ENCODE assay signal across 25 mouse cellular contexts in genomic region chr4:135984556-135984955, GRCm38 (mm10). TPM values are rescaled to one million over a fixed set of nuclear protein-coding genes. Genes with fewer than 3 reads are reported as not detected.
DNase-seq lines count a peak whose midpoint lies in the region; ATAC-seq and TF ChIP-seq lines count a peak whose summit lies in the region.
"Had no signal": no experiment of that assay in that cellular context is flagged by ENCODE, and none has a peak within 500 bp of the region (broad histone marks: within the 10 kb centered on the region; RNA-seq: fewer than 3 reads in every experiment).

No protein-coding gene starts in this region.

- TF ChIP-seq CTCF in lung, embryonic 14.5 days (IDR thresholded peaks at IDR 0.05; ENCODE audit: low read depth) = no peak
- TF ChIP-seq CTCF in MEL (IDR thresholded peaks at IDR 0.05 in 2 of 3, conservative IDR thresholded peaks at IDR 0.05 in 1 of 3; ENCODE audit: control insufficient read depth in 1 of 3, insufficient read depth in 1 of 3, low read depth in 2 of 3, low read length in 3 of 3, poor library complexity in 1 of 3, severe bottlenecking in 1 of 3) = no peak
- no peak for TF ChIP-seq CTCF in liver, embryonic 14.5 days (IDR thresholded peaks at IDR 0.05; ENCODE audit: low read depth)
- no peak for TF ChIP-seq CTCF in kidney, adult 2 months (conservative IDR thresholded peaks at IDR 0.05; ENCODE audit: insufficient read depth, insufficient read length, low read depth, low read length)

- TF ChIP-seq RAD21 in MEL (IDR thresholded peaks at IDR 0.05; ENCODE audit: low read depth, low read length) = no peak

- H3K9me3 ChIP-seq in embryonic facial prominence, embryonic 13.5 days = no peaks in the 10 kb centered on the region
- H3K9me3 ChIP-seq in embryonic facial prominence, embryonic 10.5 days = no peaks in the 10 kb centered on the region
- H3K9me3 ChIP-seq in lung, embryonic 14.5 days (ENCODE audit: low read depth, low read length) = no peaks in the 10 kb centered on the region
- no peaks in the 10 kb centered on the region for H3K9me3 ChIP-seq in MEL (replicated peaks; ENCODE audit: insufficient read depth, low read length)
- H3K9me3 ChIP-seq in liver, embryonic 14.5 days (ENCODE audit: control insufficient read depth, low read length) = no peaks in the 10 kb centered on the region
- H3K9me3 ChIP-seq: forebrain, embryonic 12.5 days; hindbrain, embryonic 10.5 days; kidney, embryonic 15.5 days; limb, embryonic 15.5 days; midbrain, embryonic 15.5 days had no signal

- H3K4me2 ChIP-seq in embryonic facial prominence, embryonic 13.5 days = no peak overlapping the region
- 0 out of 2 replicates have a peak overlapping the region, but pooled peaks have one; percentile 4 for H3K4me2 ChIP-seq in lung, embryonic 14.5 days
- H3K4me2 ChIP-seq in liver, embryonic 14.5 days (ENCODE audit: low read depth) = peak overlapping the region; percentile 91
- H3K4me2 ChIP-seq: forebrain, embryonic 12.5 days; kidney, embryonic 15.5 days; limb, embryonic 15.5 days; midbrain, embryonic 15.5 days had no signal

- no peak overlapping the region for H3K27ac ChIP-seq in embryonic facial prominence, embryonic 13.5 days
- no peak overlapping the region for H3K27ac ChIP-seq in embryonic facial prominence, embryonic 10.5 days (replicated peaks)
- no peak overlapping the region for H3K27ac ChIP-seq in lung, embryonic 14.5 days (ENCODE audit: low read depth)
- H3K27ac ChIP-seq in MEL (ENCODE audit: control insufficient read depth, low read depth, low read length) = peak overlapping the region; percentile 58
- H3K27ac ChIP-seq in liver, embryonic 14.5 days = peak overlapping the region; percentile 90
- no peak overlapping the region for H3K27ac ChIP-seq in kidney, adult 2 months (ENCODE audit: insufficient read depth, low read depth, low read length)
- H3K27ac ChIP-seq: forebrain, embryonic 12.5 days; hindbrain, embryonic 10.5 days; hindbrain, postnatal 0 days; kidney, embryonic 15.5 days; limb, embryonic 15.5 days; midbrain, embryonic 15.5 days had no signal

- no peak for ATAC-seq in embryonic facial prominence, embryonic 13.5 days (ENCODE audit: insufficient number of reproducible peaks, insufficient read depth, low FRiP score, low TSS enrichment, low read depth)
- ATAC-seq in lung, embryonic 14.5 days (ENCODE audit: insufficient read depth) = no peak
- no peak for ATAC-seq in liver, embryonic 14.5 days (ENCODE audit: insufficient read depth)
- ATAC-seq: hindbrain, postnatal 0 days; intestine, embryonic 16.5 days; midbrain, embryonic 15.5 days had no signal

- H3K4me1 ChIP-seq in embryonic facial prominence, embryonic 13.5 days = peaks cover 20% of the 10 kb centered on the region
- peaks cover 21% of the 10 kb centered on the region for H3K4me1 ChIP-seq in embryonic facial prominence, embryonic 10.5 days
- H3K4me1 ChIP-seq in lung, embryonic 14.5 days (ENCODE audit: insufficient read depth) = 0 out of 2 replicates have a peak, but pooled peaks cover 3% of the 10 kb centered on the region
- peaks cover 19 to 41% of the 10 kb centered on the region in 2 experiments for H3K4me1 ChIP-seq in MEL (ENCODE audit: control insufficient read depth in 1 of 2, insufficient read depth in 2 of 2, low read length in 2 of 2)
- H3K4me1 ChIP-seq in liver, embryonic 14.5 days (replicated peaks; ENCODE audit: control insufficient read depth in 2 of 2, insufficient read depth in 2 of 2, low read length in 1 of 2) = peaks cover 22 to 26% of the 10 kb centered on the region in 2 experiments
- 0 out of 2 replicates have a peak, but pooled peaks cover 2% of the 10 kb centered on the region for H3K4me1 ChIP-seq in kidney, adult 2 months (ENCODE audit: control insufficient read depth, insufficient read depth, low read length)

- H3K36me3 ChIP-seq in embryonic facial prominence, embryonic 13.5 days = peaks cover 47% of the 10 kb centered on the region
- H3K36me3 ChIP-seq in embryonic facial prominence, embryonic 10.5 days (replicated peaks) = peaks cover 54% of the 10 kb centered on the region
- H3K36me3 ChIP-seq in lung, embryonic 14.5 days (ENCODE audit: insufficient read depth) = peaks cover 41% of the 10 kb centered on the region
- peaks cover 15 to 52% of the 10 kb centered on the region in 2 experiments for H3K36me3 ChIP-seq in MEL (ENCODE audit: control insufficient read depth in 1 of 2, insufficient read depth in 2 of 2, low read length in 2 of 2)
- H3K36me3 ChIP-seq in liver, embryonic 14.5 days (replicated peaks; ENCODE audit: control insufficient read depth, insufficient read depth, low read depth) = peaks cover 40% of the 10 kb centered on the region
- no peaks in the 10 kb centered on the region for H3K36me3 ChIP-seq in kidney, adult 2 months (ENCODE audit: control insufficient read depth, insufficient read depth, low read length)

- no peak for TF ChIP-seq POLR2A in MEL (IDR thresholded peaks at IDR 0.05; ENCODE audit: control insufficient read depth in 1 of 2, insufficient read depth in 1 of 2, low read depth in 1 of 2, low read length in 2 of 2, poor library complexity in 1 of 2)
- TF ChIP-seq POLR2A in kidney, adult 2 months (IDR thresholded peaks at IDR 0.05; ENCODE audit: low read depth, low read length) = no peak

- peaks cover 25% of the 10 kb centered on the region for H3K79me2 ChIP-seq in MEL (ENCODE audit: control insufficient read depth, insufficient read depth, low read length, poor library complexity)

- TF ChIP-seq EP300 in MEL (IDR thresholded peaks at IDR 0.05; ENCODE audit: low read depth in 1 of 2, low read length in 2 of 2) = no peak
- no peak for TF ChIP-seq EP300 in liver, embryonic 14.5 days (IDR thresholded peaks at IDR 0.05; ENCODE audit: low read depth)

- no peak overlapping the region for H3K4me3 ChIP-seq in embryonic facial prominence, embryonic 13.5 days
- H3K4me3 ChIP-seq in embryonic facial prominence, embryonic 10.5 days = no peak overlapping the region
- H3K4me3 ChIP-seq in lung, embryonic 14.5 days (ENCODE audit: low read depth, low read length) = no peak overlapping the region
- no peak overlapping the region for H3K4me3 ChIP-seq in MEL (ENCODE audit: control insufficient read depth in 1 of 2, insufficient read depth in 1 of 2, low read depth in 2 of 2, low read length in 2 of 2)
- peak overlapping the region; percentile 47 to 99 for H3K4me3 ChIP-seq in liver, embryonic 14.5 days (ENCODE audit: insufficient read depth in 1 of 2, low read depth in 2 of 2, low read length in 2 of 2)
- H3K4me3 ChIP-seq in kidney, adult 2 months (ENCODE audit: insufficient read depth, low read depth, low read length) = no peak overlapping the region
- H3K4me3 ChIP-seq: forebrain, embryonic 12.5 days; hindbrain, embryonic 10.5 days; limb, embryonic 15.5 days; midbrain, embryonic 15.5 days had no signal

- H3K9ac ChIP-seq in embryonic facial prominence, embryonic 13.5 days = peak overlapping the region; percentile 32; the same call in 1 of the 2 replicates
- no peak overlapping the region for H3K9ac ChIP-seq in lung, embryonic 14.5 days
- no peak overlapping the region for H3K9ac ChIP-seq in MEL (ENCODE audit: control insufficient read depth, low read depth, low read length, poor library complexity, severe bottlenecking)
- peak overlapping the region; percentile 70 for H3K9ac ChIP-seq in liver, embryonic 14.5 days (replicated peaks)
- H3K9ac ChIP-seq: forebrain, embryonic 12.5 days; kidney, embryonic 15.5 days; limb, embryonic 15.5 days; midbrain, embryonic 15.5 days had no signal

- 83% methylated on average over 5 of the region's 5 CpGs for WGBS in embryonic facial prominence, embryonic 13.5 days
- 90% methylated on average over 5 of the region's 5 CpGs for WGBS in embryonic facial prominence, embryonic 10.5 days
- WGBS in lung, embryonic 14.5 days = 82% methylated on average over 5 of the region's 5 CpGs
- 79% methylated on average over 5 of the region's 5 CpGs for WGBS in liver, embryonic 14.5 days (ENCODE audit: insufficient replicate concordance)
- 90% methylated on average over 5 of the region's 5 CpGs for WGBS in kidney, adult 2 months

- no peaks in the 10 kb centered on the region for H3K27me3 ChIP-seq in embryonic facial prominence, embryonic 13.5 days
- no peaks in the 10 kb centered on the region for H3K27me3 ChIP-seq in embryonic facial prominence, embryonic 10.5 days (replicated peaks; ENCODE audit: low read depth, poor library complexity, severe bottlenecking)
- H3K27me3 ChIP-seq in lung, embryonic 14.5 days (ENCODE audit: insufficient read depth, low read length) = no peaks in the 10 kb centered on the region
- H3K27me3 ChIP-seq in MEL (ENCODE audit: control insufficient read depth in 1 of 2, insufficient read depth in 2 of 2, low read length in 2 of 2) = no peaks in the 10 kb centered on the region
- no peaks in the 10 kb centered on the region for H3K27me3 ChIP-seq in liver, embryonic 14.5 days (ENCODE audit: control insufficient read depth, insufficient read depth, low read length)
- H3K27me3 ChIP-seq in kidney, adult 2 months (replicated peaks; ENCODE audit: control insufficient read depth, insufficient read depth, low read length) = no peaks in the 10 kb centered on the region
- H3K27me3 ChIP-seq: forebrain, embryonic 12.5 days; kidney, embryonic 15.5 days; limb, embryonic 15.5 days; midbrain, embryonic 15.5 days had no signal

- no peak for DNase-seq in embryonic facial prominence, embryonic 10.5 days (ENCODE audit: low spot score)
- DNase-seq in lung, embryonic 14.5 days = no peak
- no peak for DNase-seq in lung, adult 18-20 months
- peak; percentile 27 for DNase-seq in MEL (ENCODE audit: low read depth, low spot score)
- no peak for DNase-seq in liver, embryonic 14.5 days (ENCODE audit: low read depth in 3 of 3, low spot score in 3 of 3)
- DNase-seq in kidney, adult 2 months = no peak
- no peak for DNase-seq in layer of hippocampus, adult 8-10 months (ENCODE audit: low spot score in 2 of 2)
- DNase-seq: adrenal gland, postnatal 36 days; cerebellum, adult 11 months; cerebellum, adult 9-11 months; gastrocnemius, postnatal 25 days; heart, postnatal 10 days; kidney, postnatal 4 days; layer of hippocampus, adult 9-11 months; lung, postnatal 10 days; right cerebral cortex, adult 18-20 months; right cerebral cortex, postnatal 4 days had no signal

RNA-seq across cellular contexts. Expression of gene Pithd1, which starts 2.5 kb away (rescaled TPM):
- polyA plus RNA-seq in embryonic facial prominence, embryonic 13.5 days (2015; fragmentation: Nextera tagmentation; extraction: Ambion mirVana) = 59.5 and 59.9 TPM in 2 replicates
- 66.2 and 72.8 TPM in 2 replicates for polyA plus RNA-seq in embryonic facial prominence, embryonic 10.5 days (2016; fragmentation: Nextera tagmentation; extraction: Ambion mirVana)
- 54.6 and 61.5 TPM in 2 replicates for polyA plus RNA-seq in lung, embryonic 14.5 days (2014; fragmentation: Nextera tagmentation; extraction: Ambion mirVana)
- total RNA-seq in MEL (2012; rRNA removed) = 75.5 and 77.7 TPM in 2 replicates
- 10 to 100 TPM in 1 of 2 experiments, not detected in 1; 62.8 TPM for polyA plus RNA-seq in MEL (2012; ENCODE audit: insufficient read depth in 1 of 2, insufficient read length in 2 of 2, low read depth in 1 of 2, low replicate concordance in 2 of 2, missing spikeins in 1 of 2)
- polyA plus RNA-seq in liver, embryonic 14.5 days (2012; rRNA removed) = 40.2 and 49.0 TPM in 2 replicates
- polyA plus RNA-seq in liver, embryonic 14.5 days (2014; fragmentation: Nextera tagmentation; extraction: Ambion mirVana) = 71.2 and 79.5 TPM in 2 replicates
- polyA plus RNA-seq in kidney, adult 2 months (2012; rRNA removed) = 31.8 and 33.5 TPM in 2 replicates
- total RNA-seq in layer of hippocampus, adult 8-10 months (2022) = 10 to 100 TPM; 79.8 to 89.2 (median 83.7) TPM

RNA-seq across cellular contexts. Expression of gene Lypla2, which starts 12.1 kb away (rescaled TPM):
- 105 and 117 TPM in 2 replicates for polyA plus RNA-seq in embryonic facial prominence, embryonic 13.5 days (2015; fragmentation: Nextera tagmentation; extraction: Ambion mirVana)
- 207 and 217 TPM in 2 replicates for polyA plus RNA-seq in embryonic facial prominence, embryonic 10.5 days (2016; fragmentation: Nextera tagmentation; extraction: Ambion mirVana)
- 117 and 132 TPM in 2 replicates for polyA plus RNA-seq in lung, embryonic 14.5 days (2014; fragmentation: Nextera tagmentation; extraction: Ambion mirVana)
- 53.8 and 65.1 TPM in 2 replicates for total RNA-seq in MEL (2012; rRNA removed)
- 10 to 100 TPM in 1 of 2 experiments, not detected in 1; 95.6 TPM for polyA plus RNA-seq in MEL (2012; ENCODE audit: insufficient read depth in 1 of 2, insufficient read length in 2 of 2, low read depth in 1 of 2, low replicate concordance in 2 of 2, missing spikeins in 1 of 2)
- 26.5 and 29.2 TPM in 2 replicates for polyA plus RNA-seq in liver, embryonic 14.5 days (2012; rRNA removed)
- polyA plus RNA-seq in liver, embryonic 14.5 days (2014; fragmentation: Nextera tagmentation; extraction: Ambion mirVana) = 30.6 and 36.8 TPM in 2 replicates
- polyA plus RNA-seq in kidney, adult 2 months (2012; rRNA removed) = 90.8 and 100 TPM in 2 replicates
- total RNA-seq in layer of hippocampus, adult 8-10 months (2022) = 100 to 1,000 TPM in 2 of 4 experiments, 10 to 100 TPM in 2; 94.3 to 103 (median 98.5) TPM

RNA-seq across cellular contexts. Expression of gene Gale, which starts 21.0 kb away (rescaled TPM):
- polyA plus RNA-seq in embryonic facial prominence, embryonic 13.5 days (2015; fragmentation: Nextera tagmentation; extraction: Ambion mirVana) = 34.6 and 38.5 TPM in 2 replicates
- polyA plus RNA-seq in embryonic facial prominence, embryonic 10.5 days (2016; fragmentation: Nextera tagmentation; extraction: Ambion mirVana) = 39.7 and 40.2 TPM in 2 replicates
- polyA plus RNA-seq in lung, embryonic 14.5 days (2014; fragmentation: Nextera tagmentation; extraction: Ambion mirVana) = 27.0 and 30.3 TPM in 2 replicates
- total RNA-seq in MEL (2012; rRNA removed) = 23.3 and 24.5 TPM in 2 replicates
- polyA plus RNA-seq in MEL (2012; ENCODE audit: insufficient read depth in 1 of 2, insufficient read length in 2 of 2, low read depth in 1 of 2, low replicate concordance in 2 of 2, missing spikeins in 1 of 2) = 10 to 100 TPM in 1 of 2 experiments, not detected in 1; 31.2 TPM
- polyA plus RNA-seq in liver, embryonic 14.5 days (2012; rRNA removed) = 20.5 and 22.8 TPM in 2 replicates
- 32.6 and 38.0 TPM in 2 replicates for polyA plus RNA-seq in liver, embryonic 14.5 days (2014; fragmentation: Nextera tagmentation; extraction: Ambion mirVana)
- polyA plus RNA-seq in kidney, adult 2 months (2012; rRNA removed) = 12.9 and 13.4 TPM in 2 replicates
- 10 to 100 TPM; 22.3 to 28.1 (median 26.3) TPM for total RNA-seq in layer of hippocampus, adult 8-10 months (2022)

RNA-seq across cellular contexts. Expression of gene Eloa, which starts 37.0 kb away (rescaled TPM):
- polyA plus RNA-seq in embryonic facial prominence, embryonic 13.5 days (2015; fragmentation: Nextera tagmentation; extraction: Ambion mirVana) = 42.5 and 43.0 TPM in 2 replicates
- 35.0 and 37.5 TPM in 2 replicates for polyA plus RNA-seq in embryonic facial prominence, embryonic 10.5 days (2016; fragmentation: Nextera tagmentation; extraction: Ambion mirVana)
- polyA plus RNA-seq in lung, embryonic 14.5 days (2014; fragmentation: Nextera tagmentation; extraction: Ambion mirVana) = 41.8 and 42.5 TPM in 2 replicates
- total RNA-seq in MEL (2012; rRNA removed) = 30.9 and 34.1 TPM in 2 replicates
- 10 to 100 TPM; 30.8 to 41.4 TPM for polyA plus RNA-seq in MEL (2012; ENCODE audit: insufficient read depth in 1 of 2, insufficient read length in 2 of 2, low read depth in 1 of 2, low replicate concordance in 2 of 2, missing spikeins in 1 of 2)
- polyA plus RNA-seq in liver, embryonic 14.5 days (2012; rRNA removed) = 9.7 and 16.2 TPM in 2 replicates
- polyA plus RNA-seq in liver, embryonic 14.5 days (2014; fragmentation: Nextera tagmentation; extraction: Ambion mirVana) = 29.0 and 30.0 TPM in 2 replicates
- 11.0 and 12.9 TPM in 2 replicates for polyA plus RNA-seq in kidney, adult 2 months (2012; rRNA removed)
- total RNA-seq in layer of hippocampus, adult 8-10 months (2022) = 10 to 100 TPM; 26.3 to 30.5 (median 28.8) TPM

RNA-seq across cellular contexts. Expression of gene Hmgcl, which starts 38.3 kb away (rescaled TPM):
- polyA plus RNA-seq in embryonic facial prominence, embryonic 13.5 days (2015; fragmentation: Nextera tagmentation; extraction: Ambion mirVana) = 80.3 and 82.0 TPM in 2 replicates
- 64.3 and 68.6 TPM in 2 replicates for polyA plus RNA-seq in embryonic facial prominence, embryonic 10.5 days (2016; fragmentation: Nextera tagmentation; extraction: Ambion mirVana)
- polyA plus RNA-seq in lung, embryonic 14.5 days (2014; fragmentation: Nextera tagmentation; extraction: Ambion mirVana) = 71.7 and 78.1 TPM in 2 replicates
- 48.5 and 48.7 TPM in 2 replicates for total RNA-seq in MEL (2012; rRNA removed)
- polyA plus RNA-seq in MEL (2012; ENCODE audit: insufficient read depth in 1 of 2, insufficient read length in 2 of 2, low read depth in 1 of 2, low replicate concordance in 2 of 2, missing spikeins in 1 of 2) = 10 to 100 TPM in 1 of 2 experiments, not detected in 1; 66.5 TPM
- 28.9 and 43.4 TPM in 2 replicates for polyA plus RNA-seq in liver, embryonic 14.5 days (2012; rRNA removed)
- polyA plus RNA-seq in liver, embryonic 14.5 days (2014; fragmentation: Nextera tagmentation; extraction: Ambion mirVana) = 71.9 and 76.5 TPM in 2 replicates
- polyA plus RNA-seq in kidney, adult 2 months (2012; rRNA removed) = 175 and 199 TPM in 2 replicates
- 10 to 100 TPM; 34.6 to 39.1 (median 37.6) TPM for total RNA-seq in layer of hippocampus, adult 8-10 months (2022)

Comparison
In these comparisons a context has a peak if more than half of its experiments do, and no peak if none do; other contexts are left out.
1. H3K27ac ChIP-seq: peak in MEL (single experiment) and liver, embryonic 14.5 days (single experiment); none in embryonic facial prominence, embryonic 13.5 days (single experiment), embryonic facial prominence, embryonic 10.5 days (single experiment), lung, embryonic 14.5 days (single experiment) and kidney, adult 2 months (single experiment).
2. H3K4me3 ChIP-seq: peak in liver, embryonic 14.5 days (2 of 2); none in embryonic facial prominence, embryonic 13.5 days (single experiment), embryonic facial prominence, embryonic 10.5 days (single experiment), lung, embryonic 14.5 days (single experiment), MEL (0 of 2) and kidney, adult 2 months (single experiment).
3. H3K9ac ChIP-seq: peak in embryonic facial prominence, embryonic 13.5 days (single experiment) and liver, embryonic 14.5 days (single experiment); none in lung, embryonic 14.5 days (single experiment) and MEL (single experiment).